18 mouse cellular contexts compared by ENCODE assay signal in the genomic region with DNA sequence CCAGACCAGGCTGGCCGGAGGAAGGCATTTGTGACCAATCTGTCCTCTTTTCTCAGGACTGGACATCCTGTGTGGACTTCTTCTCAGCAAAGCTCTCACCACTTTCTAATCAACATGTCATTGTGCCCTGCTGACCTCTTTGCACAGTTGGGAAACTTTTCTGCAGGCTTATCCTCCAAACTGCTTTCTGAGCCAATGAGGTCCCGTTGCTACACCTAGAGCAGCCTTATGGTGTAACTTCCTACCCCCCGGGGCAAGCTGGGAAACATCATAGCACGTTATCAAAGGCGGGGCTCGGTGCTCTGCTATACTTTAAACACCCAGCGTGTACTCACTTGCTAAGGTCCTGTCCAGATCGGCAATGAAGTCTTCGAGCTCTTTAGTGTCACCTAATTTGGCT. TPM values are rescaled to one million over a fixed set of nuclear protein-coding genes. Genes with fewer than 3 reads are reported as not detected.
DNase-seq lines count a peak whose midpoint lies in the region; ATAC-seq and TF ChIP-seq lines count a peak whose summit lies in the region.
"Had no signal": no experiment of that assay in that cellular context is flagged by ENCODE, and none has a peak within 500 bp of the region (broad histone marks: within the 10 kb centered on the region; RNA-seq: fewer than 3 reads in every experiment).

No protein-coding gene starts in this region.

- DNase-seq in gastrocnemius, adult 2 months: no peak
- no peak for DNase-seq in gastrocnemius, adult 18-20 months (ENCODE audit: low spot score)
- DNase-seq in lung, postnatal 0 days (ENCODE audit: low spot score): peak; percentile 61
- no peak for DNase-seq in lung, adult 18-20 months
- no peak for DNase-seq in gastrocnemius, postnatal 25 days
- DNase-seq: forebrain, postnatal 0 days; layer of hippocampus, postnatal 36 days; retina, postnatal 1 day had no signal

- H3K36me3 ChIP-seq in lung, postnatal 0 days (ENCODE audit: insufficient read depth, low read length): peaks cover 10% of the 10 kb centered on the region; the same call in 1 of the 2 replicates
- peaks cover 5% of the 10 kb centered on the region; the same call in 1 of the 2 replicates for H3K36me3 ChIP-seq in embryonic facial prominence, embryonic 12.5 days
- H3K36me3 ChIP-seq in liver, embryonic 16.5 days (ENCODE audit: control insufficient read depth, insufficient read depth): peaks cover 52% of the 10 kb centered on the region
- H3K36me3 ChIP-seq: hindbrain, embryonic 13.5 days had no signal

- H3K4me3 ChIP-seq in gastrocnemius, adult 2 months: no peak overlapping the region
- no peak overlapping the region for H3K4me3 ChIP-seq in lung, postnatal 0 days (ENCODE audit: low read depth, low read length)
- no peak overlapping the region for H3K4me3 ChIP-seq in embryonic facial prominence, embryonic 12.5 days
- H3K4me3 ChIP-seq in liver, embryonic 16.5 days (ENCODE audit: low read depth, low read length): no peak overlapping the region
- H3K4me3 ChIP-seq: hindbrain, embryonic 13.5 days; myocyte had no signal

- no peak for TF ChIP-seq CTCF in gastrocnemius, adult 2 months (IDR thresholded peaks at IDR 0.05)
- TF ChIP-seq CTCF in lung, postnatal 0 days (IDR thresholded peaks at IDR 0.05): no peak

- no peaks in the 10 kb centered on the region for H3K9me3 ChIP-seq in lung, postnatal 0 days (ENCODE audit: low read length)
- no peaks in the 10 kb centered on the region for H3K9me3 ChIP-seq in embryonic facial prominence, embryonic 12.5 days
- H3K9me3 ChIP-seq in liver, embryonic 16.5 days (replicated peaks; ENCODE audit: control insufficient read depth, low read length): no peaks in the 10 kb centered on the region
- H3K9me3 ChIP-seq: hindbrain, embryonic 13.5 days had no signal

- 34% methylated on average over 9 of the region's 9 CpGs for WGBS in lung, postnatal 0 days
- 33% methylated on average over 9 of the region's 9 CpGs for WGBS in embryonic facial prominence, embryonic 12.5 days
- WGBS in liver, embryonic 16.5 days (ENCODE audit: insufficient replicate concordance): 28% methylated on average over 9 of the region's 9 CpGs

- H3K27ac ChIP-seq in gastrocnemius, adult 2 months: peak overlapping the region; percentile 49; the same call in 1 of the 2 replicates
- peak overlapping the region; percentile 1; the same call in 1 of the 2 replicates for H3K27ac ChIP-seq in lung, postnatal 0 days (ENCODE audit: low read length)
- H3K27ac ChIP-seq in embryonic facial prominence, embryonic 12.5 days: no peak overlapping the region
- peak overlapping the region; percentile 56 for H3K27ac ChIP-seq in liver, embryonic 16.5 days (ENCODE audit: low read length)

- intact Hi-C loops in gastrocnemius, adult 2 months (cut with DNase I): no loop called here

- H3K9ac ChIP-seq in lung, postnatal 0 days (replicated peaks; ENCODE audit: low read depth): no peak overlapping the region
- H3K9ac ChIP-seq in embryonic facial prominence, embryonic 12.5 days: no peak overlapping the region
- H3K9ac ChIP-seq in liver, embryonic 16.5 days (ENCODE audit: low read depth, low read length): no peak overlapping the region
- H3K9ac ChIP-seq: forebrain, postnatal 0 days had no signal

- no peak for TF ChIP-seq EP300 in lung, postnatal 0 days (IDR thresholded peaks at IDR 0.05)

- 0 out of 2 replicates have a peak overlapping the region, but pooled peaks have one; percentile 3 for H3K4me2 ChIP-seq in lung, postnatal 0 days (replicated peaks; ENCODE audit: low read depth, low read length)
- no peak overlapping the region for H3K4me2 ChIP-seq in embryonic facial prominence, embryonic 12.5 days (replicated peaks)
- no peak overlapping the region for H3K4me2 ChIP-seq in liver, embryonic 16.5 days (ENCODE audit: low read depth, low read length)

- H3K4me1 ChIP-seq in lung, postnatal 0 days (ENCODE audit: insufficient read depth, low read depth, low read length): peaks cover 9% of the 10 kb centered on the region; the same call in 1 of the 2 replicates
- peaks cover 34% of the 10 kb centered on the region for H3K4me1 ChIP-seq in embryonic facial prominence, embryonic 12.5 days
- H3K4me1 ChIP-seq in liver, embryonic 16.5 days (ENCODE audit: control insufficient read depth, low read depth, low read length): peaks cover 46% of the 10 kb centered on the region

- no peaks in the 10 kb centered on the region for H3K27me3 ChIP-seq in lung, postnatal 0 days (replicated peaks; ENCODE audit: insufficient read depth, low read length)
- H3K27me3 ChIP-seq in embryonic facial prominence, embryonic 12.5 days: no peaks in the 10 kb centered on the region
- H3K27me3 ChIP-seq in liver, embryonic 16.5 days (ENCODE audit: control insufficient read depth, insufficient read depth, low read depth, low read length): no peaks in the 10 kb centered on the region
- H3K27me3 ChIP-seq: hindbrain, embryonic 13.5 days; Patski had no signal

- peak; percentile 18; the same call in 1 of the 2 replicates for ATAC-seq in lung, postnatal 0 days
- 0 out of 2 replicates have a peak, but pooled peaks have one; percentile 48 for ATAC-seq in embryonic facial prominence, embryonic 12.5 days (ENCODE audit: insufficient number of reproducible peaks, insufficient read depth, low FRiP score, low TSS enrichment)
- no peak for ATAC-seq in liver, embryonic 16.5 days (ENCODE audit: low read depth)
- no peak for ATAC-seq in erythroid progenitor cell, adult 5-6 weeks (replicated peaks; ENCODE audit: low FRiP score, poor library complexity, severe bottlenecking)
- ATAC-seq: Patski had no signal

RNA-seq across cellular contexts. Expression of a gene that starts 11.5 kb away (rescaled TPM):
- total RNA-seq in gastrocnemius, adult 2 months (2021): 10 to 100 TPM; 46.9 to 78.3 TPM
- total RNA-seq in gastrocnemius, adult 18-20 months (2021): 10 to 100 TPM; 53.3 to 79.9 TPM
- polyA plus RNA-seq in lung, postnatal 0 days (2015; fragmentation: Nextera tagmentation; extraction: Ambion mirVana): 357 and 645 TPM in 2 replicates
- 62.2 and 62.5 TPM in 2 replicates for polyA plus RNA-seq in embryonic facial prominence, embryonic 12.5 days (2016; fragmentation: Nextera tagmentation; extraction: Ambion mirVana)
- 237 and 262 TPM in 2 replicates for polyA plus RNA-seq in liver, embryonic 16.5 days (2015; fragmentation: Nextera tagmentation; extraction: Ambion mirVana)
- 138 and 211 TPM in 2 replicates for total RNA-seq in erythroid progenitor cell, adult 5-6 weeks (2015; ENCODE audit: low replicate concordance)
- 175 and 244 TPM in 2 replicates for total RNA-seq in erythroid progenitor cell, adult 5-6 weeks (2017; ENCODE audit: low replicate concordance)
- total RNA-seq in gastrocnemius, postnatal 25 days (2021): 10 to 100 TPM; 35.0 to 36.2 TPM

RNA-seq across cellular contexts. Expression of a gene that starts 42.7 kb away (rescaled TPM):
- total RNA-seq in gastrocnemius, adult 2 months (2021): not detected
- total RNA-seq in gastrocnemius, adult 18-20 months (2021): not detected
- not detected in 2 replicates for polyA plus RNA-seq in lung, postnatal 0 days (2015; fragmentation: Nextera tagmentation; extraction: Ambion mirVana)
- not detected in 2 replicates for polyA plus RNA-seq in embryonic facial prominence, embryonic 12.5 days (2016; fragmentation: Nextera tagmentation; extraction: Ambion mirVana)
- polyA plus RNA-seq in liver, embryonic 16.5 days (2015; fragmentation: Nextera tagmentation; extraction: Ambion mirVana): not detected in 2 replicates
- total RNA-seq in erythroid progenitor cell, adult 5-6 weeks (2015; ENCODE audit: low replicate concordance): not detected in 2 replicates
- total RNA-seq in erythroid progenitor cell, adult 5-6 weeks (2017; ENCODE audit: low replicate concordance): not detected in 2 replicates
- total RNA-seq in gastrocnemius, postnatal 25 days (2021): not detected
- total RNA-seq: common myeloid progenitor, adult 5-6 weeks; forebrain, postnatal 0 days; layer of hippocampus, postnatal 36 days had no signal
- polyA plus RNA-seq: brain, embryonic 14.5 days; forebrain, postnatal 0 days; hindbrain, embryonic 13.5 days; kidney, embryonic 16.5 days; lung, embryonic 16.5 days; myocyte had no signal

Comparison
In these comparisons a context has a peak if more than half of its experiments do, and no peak if none do; other contexts are left out.
1. ATAC-seq: peak in lung, postnatal 0 days (single experiment) and embryonic facial prominence, embryonic 12.5 days (single experiment); none in liver, embryonic 16.5 days (single experiment) and erythroid progenitor cell, adult 5-6 weeks (single experiment).